Mouse (Mus musculus): ENCODE results near the gene Slc2a8. TPM values are rescaled to one million over a fixed set of nuclear protein-coding genes. Genes with fewer than 3 reads are reported as not detected.

The Slc2a8 gene
- polyA plus RNA-seq (2012; rRNA removed), result 5.1 and 7.2 TPM in 2 replicates
- 4.9 and 6.8 TPM in 2 replicates for polyA plus RNA-seq (2014; fragmentation: Nextera tagmentation; extraction: Ambion mirVana)

DNA sequence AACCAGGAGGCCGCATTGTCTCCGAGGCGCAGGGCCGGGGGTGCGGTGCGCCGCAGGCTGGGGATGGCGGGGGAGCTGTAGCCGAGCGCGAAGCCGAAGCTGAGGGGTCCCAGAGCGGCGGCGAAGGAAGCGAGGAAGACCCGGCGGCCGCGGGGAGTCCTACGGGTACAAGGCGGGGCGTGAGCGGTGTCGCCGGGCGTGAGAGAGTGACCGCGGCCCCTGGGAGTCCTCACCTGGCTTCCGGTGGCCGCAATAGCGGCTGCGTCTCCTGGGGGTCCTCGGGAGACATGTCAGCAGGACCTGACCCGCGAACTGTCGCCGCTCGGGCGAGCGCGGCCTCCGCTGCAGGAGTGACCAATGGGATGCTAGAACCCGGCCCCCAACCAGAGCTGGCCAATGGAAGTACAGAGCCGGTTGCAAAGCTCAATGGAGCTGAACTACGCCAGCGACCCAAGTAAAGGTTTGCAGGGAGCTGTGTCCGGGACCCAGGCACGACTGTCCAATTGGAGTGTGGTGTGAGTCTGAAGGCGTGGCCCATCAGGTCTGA is at the start of gene Slc2a8:
Gene Slc2a8, minus strand, starts transcription at position 359 of the 547 bp plus-strand sequence.
- ATAC-seq (ENCODE audit: insufficient read depth) (peak; percentile 96), DNase-seq (ENCODE audit: low read depth in 3 of 3, low spot score in 3 of 3) (peak; percentile 86 to 88 (median 87))
- Histone ChIP-seq H3K27ac (no peak within 1 kb of the TSS), H3K36me3 (replicated peaks; ENCODE audit: control insufficient read depth, insufficient read depth, low read depth) (no peaks in the 10 kb centered on the region), H3K27me3 (ENCODE audit: control insufficient read depth, insufficient read depth, low read length) (no peaks in the 10 kb centered on the region), H3K4me2 (ENCODE audit: low read depth) (peak within 1 kb of the TSS; percentile 74), H3K4me1 (replicated peaks; ENCODE audit: control insufficient read depth in 2 of 2, insufficient read depth in 2 of 2, low read length in 1 of 2) (peaks cover 6 to 30% of the 10 kb centered on the region in 2 experiments), H3K4me3 (ENCODE audit: insufficient read depth in 1 of 2, low read depth in 2 of 2, low read length in 2 of 2) (peak within 1 kb of the TSS; percentile 64 to 73), H3K9me3 (ENCODE audit: control insufficient read depth, low read length) (no peaks in the 10 kb centered on the region), H3K9ac (replicated peaks) (peak within 1 kb of the TSS; percentile 60)
- under 1% methylated on average over 48 of the region's 50 CpGs for WGBS (ENCODE audit: insufficient replicate concordance)
- no peak for TF ChIP-seq EP300 (IDR thresholded peaks at IDR 0.05; ENCODE audit: low read depth)
- no peak for TF ChIP-seq CTCF (IDR thresholded peaks at IDR 0.05; ENCODE audit: low read depth)

- Histone ChIP-seq H3K4me1 (replicated peaks; ENCODE audit: control insufficient read depth in 2 of 2, insufficient read depth in 2 of 2, low read length in 1 of 2) (no peaks in the 10 kb centered on the region), H3K27ac (no peak overlapping the region), H3K4me2 (ENCODE audit: low read depth) (no peak overlapping the region), H3K4me3 (ENCODE audit: insufficient read depth in 1 of 2, low read depth in 2 of 2, low read length in 2 of 2) (no peak overlapping the region), H3K36me3 (replicated peaks; ENCODE audit: control insufficient read depth, insufficient read depth, low read depth) (no peaks in the 10 kb centered on the region), H3K27me3 (ENCODE audit: control insufficient read depth, insufficient read depth, low read length) (no peaks in the 10 kb centered on the region), H3K9ac (replicated peaks) (no peak overlapping the region), H3K9me3 (ENCODE audit: control insufficient read depth, low read length) (no peaks in the 10 kb centered on the region)
- no peak for DNase-seq (ENCODE audit: low read depth in 3 of 3, low spot score in 3 of 3)
- WGBS (ENCODE audit: insufficient replicate concordance), result 54% methylated on average over 4 of the region's 4 CpGs
- TF ChIP-seq CTCF (IDR thresholded peaks at IDR 0.05; ENCODE audit: low read depth), result no peak
- TF ChIP-seq EP300 (IDR thresholded peaks at IDR 0.05; ENCODE audit: low read depth), result no peak
- no peak for ATAC-seq (ENCODE audit: insufficient read depth)
These were observed 43.2 kb upstream of the Slc2a8 start for GRCm38 (mm10) chr2:33025040-33025439.

DNA sequence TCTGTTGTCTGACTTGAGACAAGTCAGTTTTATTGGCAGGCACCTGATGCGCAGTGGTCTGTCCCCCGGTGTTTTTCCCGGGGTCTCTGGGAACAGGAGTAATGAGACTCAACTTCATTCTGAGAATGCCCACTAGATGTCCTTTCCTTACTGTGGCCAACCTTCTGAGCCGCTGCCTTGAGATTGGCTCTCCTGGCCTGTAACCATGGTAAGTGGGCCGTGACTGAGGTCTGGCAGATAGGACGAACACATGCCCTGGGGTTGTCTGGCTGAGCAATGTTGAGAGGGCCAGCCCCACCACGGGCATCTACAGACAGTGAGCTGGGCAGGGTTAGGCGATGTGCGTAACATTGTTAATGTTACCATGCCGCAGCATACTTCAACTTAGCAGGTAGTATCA is 42.7 kb upstream of the Slc2a8 start:
- DNase-seq (ENCODE audit: low read depth in 3 of 3, low spot score in 3 of 3), result no peak
- no peak overlapping the region for H3K4me3 ChIP-seq (ENCODE audit: insufficient read depth in 1 of 2, low read depth in 2 of 2, low read length in 2 of 2)
- H3K4me2 ChIP-seq (ENCODE audit: low read depth), result no peak overlapping the region
- no peaks in the 10 kb centered on the region for H3K36me3 ChIP-seq (replicated peaks; ENCODE audit: control insufficient read depth, insufficient read depth, low read depth)
- no peak overlapping the region for H3K9ac ChIP-seq (replicated peaks)
- no peaks in the 10 kb centered on the region for H3K9me3 ChIP-seq (ENCODE audit: control insufficient read depth, low read length)
- ATAC-seq (ENCODE audit: insufficient read depth), result no peak
- H3K4me1 ChIP-seq (replicated peaks; ENCODE audit: control insufficient read depth in 2 of 2, insufficient read depth in 2 of 2, low read length in 1 of 2), result no peaks in the 10 kb centered on the region
- H3K27me3 ChIP-seq (ENCODE audit: control insufficient read depth, insufficient read depth, low read length), result no peaks in the 10 kb centered on the region
- TF ChIP-seq EP300 (IDR thresholded peaks at IDR 0.05; ENCODE audit: low read depth) (no peak), CTCF (IDR thresholded peaks at IDR 0.05; ENCODE audit: low read depth) (no peak)
- no peak overlapping the region for H3K27ac ChIP-seq
- 62% methylated on average over 10 of the region's 10 CpGs for WGBS (ENCODE audit: insufficient replicate concordance)

DNA sequence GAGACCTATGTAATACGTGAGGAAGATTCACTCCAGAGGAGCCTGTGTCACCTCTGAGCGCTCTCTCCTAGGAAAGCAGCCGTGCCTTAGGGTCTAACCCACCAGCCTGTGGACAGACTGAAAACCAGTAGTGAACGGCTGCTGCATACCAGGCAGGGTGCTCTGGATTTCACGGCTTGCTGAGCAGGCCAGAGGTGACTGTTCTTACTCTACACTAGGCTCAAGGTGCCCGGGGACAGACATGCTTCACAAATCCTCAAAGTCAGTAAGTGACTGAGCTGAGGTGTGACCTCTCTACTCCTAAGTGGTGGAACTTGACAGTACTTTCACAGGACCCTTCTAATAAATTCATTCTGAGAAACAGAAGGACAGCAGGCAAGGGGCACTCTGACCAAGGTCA is 41.0 kb upstream of the Slc2a8 start:
- no peak overlapping the region for H3K9ac ChIP-seq (replicated peaks)
- H3K4me3 ChIP-seq (ENCODE audit: insufficient read depth in 1 of 2, low read depth in 2 of 2, low read length in 2 of 2), result no peak overlapping the region
- no peaks in the 10 kb centered on the region for H3K9me3 ChIP-seq (ENCODE audit: control insufficient read depth, low read length)
- no peaks in the 10 kb centered on the region for H3K36me3 ChIP-seq (replicated peaks; ENCODE audit: control insufficient read depth, insufficient read depth, low read depth)
- 68% methylated on average over 6 of the region's 6 CpGs for WGBS (ENCODE audit: insufficient replicate concordance)
- no peak overlapping the region for H3K4me2 ChIP-seq (ENCODE audit: low read depth)
- no peak overlapping the region for H3K27ac ChIP-seq
- TF ChIP-seq CTCF (IDR thresholded peaks at IDR 0.05; ENCODE audit: low read depth) (no peak), EP300 (IDR thresholded peaks at IDR 0.05; ENCODE audit: low read depth) (no peak)
- H3K27me3 ChIP-seq (ENCODE audit: control insufficient read depth, insufficient read depth, low read length), result no peaks in the 10 kb centered on the region
- H3K4me1 ChIP-seq (replicated peaks; ENCODE audit: control insufficient read depth in 2 of 2, insufficient read depth in 2 of 2, low read length in 1 of 2), result no peaks in the 10 kb centered on the region
- DNase-seq (ENCODE audit: low read depth in 3 of 3, low spot score in 3 of 3) (no peak), ATAC-seq (ENCODE audit: insufficient read depth) (no peak)

GRCm38 (mm10) chr2:33018026-33018425 is 36.1 kb upstream of the Slc2a8 start:
- no peak for TF ChIP-seq CTCF (IDR thresholded peaks at IDR 0.05; ENCODE audit: low read depth)
- no peak for TF ChIP-seq EP300 (IDR thresholded peaks at IDR 0.05; ENCODE audit: low read depth)
- no peaks in the 10 kb centered on the region for H3K4me1 ChIP-seq (replicated peaks; ENCODE audit: control insufficient read depth in 2 of 2, insufficient read depth in 2 of 2, low read length in 1 of 2)
- no peaks in the 10 kb centered on the region for H3K36me3 ChIP-seq (replicated peaks; ENCODE audit: control insufficient read depth, insufficient read depth, low read depth)
- WGBS (ENCODE audit: insufficient replicate concordance), result 2% methylated on average over 6 of the region's 6 CpGs
- no peak overlapping the region for H3K27ac ChIP-seq
- H3K4me3 ChIP-seq (ENCODE audit: insufficient read depth in 1 of 2, low read depth in 2 of 2, low read length in 2 of 2), result no peak overlapping the region
- no peaks in the 10 kb centered on the region for H3K9me3 ChIP-seq (ENCODE audit: control insufficient read depth, low read length)
- ATAC-seq (ENCODE audit: insufficient read depth) (no peak), DNase-seq (ENCODE audit: low read depth in 3 of 3, low spot score in 3 of 3) (peak in 1 of 3 experiments; percentile 9)
- no peak overlapping the region for H3K9ac ChIP-seq (replicated peaks)
- no peak overlapping the region for H3K4me2 ChIP-seq (ENCODE audit: low read depth)
- no peaks in the 10 kb centered on the region for H3K27me3 ChIP-seq (ENCODE audit: control insufficient read depth, insufficient read depth, low read length)
